ENCODE assay signal across 8 mouse cellular contexts in the genomic region with DNA sequence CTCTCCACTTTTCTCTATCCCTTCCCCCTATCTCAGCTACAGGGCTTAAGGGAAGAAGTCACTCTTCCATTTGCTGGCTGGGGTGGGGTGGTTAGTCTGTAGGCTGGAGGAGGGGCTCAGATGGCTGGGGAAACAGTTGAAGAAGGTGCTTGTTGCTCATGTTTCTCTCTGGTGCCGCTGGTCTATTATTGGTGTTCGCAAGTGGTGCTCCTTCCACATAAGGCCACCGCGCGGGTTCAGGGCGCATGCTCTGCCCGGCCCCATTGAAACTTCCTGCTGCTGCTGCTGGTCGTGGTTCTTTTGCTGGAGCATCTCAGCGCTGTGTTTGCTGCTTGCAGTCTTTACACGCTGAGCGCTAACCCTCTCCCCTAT. TPM values are rescaled to one million over a fixed set of nuclear protein-coding genes. Genes with fewer than 3 reads are reported as not detected.
DNase-seq lines count a peak whose midpoint lies in the region; ATAC-seq and TF ChIP-seq lines count a peak whose summit lies in the region.

No protein-coding gene starts in this region.

- H3K9me3 ChIP-seq in heart, embryonic 13.5 days, result 0 out of 2 replicates have a peak, but pooled peaks cover 5% of the 10 kb centered on the region
- no peaks in the 10 kb centered on the region for H3K9me3 ChIP-seq in liver, embryonic 12.5 days (replicated peaks)
- no peaks in the 10 kb centered on the region for H3K9me3 ChIP-seq in stomach, postnatal 0 days (ENCODE audit: control insufficient read depth, low read length)

- TF ChIP-seq CTCF in brain, embryonic 14.5 days (IDR thresholded peaks at IDR 0.05; ENCODE audit: borderline replicate concordance, extremely low read depth, insufficient read depth, insufficient read length), result peak; percentile 23; the same call in 1 of the 2 replicates
- TF ChIP-seq CTCF in stomach, postnatal 0 days (IDR thresholded peaks at IDR 0.05; ENCODE audit: low read depth), result peak; percentile 41

- WGBS in heart, embryonic 13.5 days, result under 1% methylated on average over 11 of the region's 11 CpGs
- 0% methylated on average over 11 of the region's 11 CpGs for WGBS in liver, embryonic 12.5 days (ENCODE audit: insufficient replicate concordance)
- under 1% methylated on average over 11 of the region's 11 CpGs for WGBS in stomach, postnatal 0 days

- peak; percentile 72 for ATAC-seq in CD4-positive, CD25-positive, alpha-beta regulatory T cell, adult 4 months
- no peak; the same call in 1 of the 2 replicates for ATAC-seq in heart, embryonic 13.5 days (ENCODE audit: extremely low read depth, insufficient number of reproducible peaks, low FRiP score, low TSS enrichment)
- ATAC-seq in liver, embryonic 12.5 days, result peak; percentile 55
- ATAC-seq in stomach, postnatal 0 days (ENCODE audit: low FRiP score, low TSS enrichment), result peak; percentile 63

- peak overlapping the region; percentile 98 for H3K27ac ChIP-seq in heart, embryonic 13.5 days (replicated peaks)
- H3K27ac ChIP-seq in liver, embryonic 12.5 days, result peak overlapping the region; percentile 95
- peak overlapping the region; percentile 98 for H3K27ac ChIP-seq in stomach, postnatal 0 days (replicated peaks)

- H3K9ac ChIP-seq in heart, embryonic 13.5 days, result peak overlapping the region; percentile 100
- H3K9ac ChIP-seq in liver, embryonic 12.5 days, result peak overlapping the region; percentile 99
- H3K9ac ChIP-seq in stomach, postnatal 0 days (ENCODE audit: low read length), result peak overlapping the region; percentile 99

- H3K4me3 ChIP-seq in heart, embryonic 13.5 days, result peak overlapping the region; percentile 100
- peak overlapping the region; percentile 98 for H3K4me3 ChIP-seq in liver, embryonic 12.5 days
- H3K4me3 ChIP-seq in stomach, postnatal 0 days (ENCODE audit: low read depth, low read length), result peak overlapping the region; percentile 100

- H3K27me3 ChIP-seq in heart, embryonic 13.5 days (replicated peaks), result no peaks in the 10 kb centered on the region
- no peaks in the 10 kb centered on the region for H3K27me3 ChIP-seq in liver, embryonic 12.5 days (replicated peaks)
- H3K27me3 ChIP-seq in stomach, postnatal 0 days (ENCODE audit: control insufficient read depth, insufficient read depth, low read length), result no peaks in the 10 kb centered on the region

- DNase-seq in brain, embryonic 14.5 days (ENCODE audit: low read depth), result peak; percentile 95
- peak; percentile 19 for DNase-seq in fat pad, adult 2 months (ENCODE audit: extremely low read depth, low read depth, low spot score)
- DNase-seq in kidney, postnatal 10 days, result peak; percentile 90
- DNase-seq in natural killer cell, adult 2 months (ENCODE audit: low spot score in 2 of 2), result peak; percentile 85 to 87
- DNase-seq in stomach, postnatal 0 days (ENCODE audit: low spot score), result peak; percentile 84

- H3K4me2 ChIP-seq in heart, embryonic 13.5 days, result peak overlapping the region; percentile 85
- H3K4me2 ChIP-seq in liver, embryonic 12.5 days, result peak overlapping the region; percentile 96
- H3K4me2 ChIP-seq in stomach, postnatal 0 days (replicated peaks; ENCODE audit: low read depth), result peak overlapping the region; percentile 86

- TF ChIP-seq POLR2A in brain, embryonic 14.5 days (IDR thresholded peaks at IDR 0.05; ENCODE audit: borderline replicate concordance, extremely low read depth, insufficient read depth, insufficient read length, poor library complexity, severe bottlenecking), result 0 out of 2 replicates have a peak, but pooled peaks have one; percentile 5

- H3K36me3 ChIP-seq in heart, embryonic 13.5 days, result 0 out of 2 replicates have a peak, but pooled peaks cover 4% of the 10 kb centered on the region
- H3K36me3 ChIP-seq in liver, embryonic 12.5 days, result no peaks in the 10 kb centered on the region
- H3K36me3 ChIP-seq in stomach, postnatal 0 days (ENCODE audit: control insufficient read depth, insufficient read depth, low read length), result no peaks in the 10 kb centered on the region

- H3K4me1 ChIP-seq in heart, embryonic 13.5 days, result peaks cover 21% of the 10 kb centered on the region
- peaks cover 37% of the 10 kb centered on the region for H3K4me1 ChIP-seq in liver, embryonic 12.5 days
- no peaks in the 10 kb centered on the region for H3K4me1 ChIP-seq in stomach, postnatal 0 days (replicated peaks; ENCODE audit: control insufficient read depth, insufficient read depth)

- no peak for TF ChIP-seq EP300 in stomach, postnatal 0 days (optimal IDR thresholded peaks at IDR 0.05)

RNA-seq across cellular contexts. Expression of gene Rsf1, which starts 1.1 kb away (rescaled TPM):
- 10 to 100 TPM; 25.3 to 27.5 TPM for polyA plus RNA-seq in CD4-positive, CD25-positive, alpha-beta regulatory T cell, adult 4 months (2017; shearing (Covaris generic))
- polyA plus RNA-seq in brain, embryonic 14.5 days (2012; rRNA removed), result 11.9 and 17.3 TPM in 2 replicates
- 11.2 and 14.0 TPM in 2 replicates for polyA plus RNA-seq in heart, embryonic 13.5 days (2015; fragmentation: Nextera tagmentation; extraction: Ambion mirVana)
- 8.1 and 10.7 TPM in 2 replicates for polyA plus RNA-seq in liver, embryonic 12.5 days (2016; fragmentation: Nextera tagmentation; extraction: Ambion mirVana)
- 9.9 and 10.0 TPM in 2 replicates for polyA plus RNA-seq in stomach, postnatal 0 days (2015; fragmentation: Nextera tagmentation; extraction: Ambion mirVana)

RNA-seq across cellular contexts. Expression of gene Aamdc, which starts 1.5 kb away (rescaled TPM):
- polyA plus RNA-seq in CD4-positive, CD25-positive, alpha-beta regulatory T cell, adult 4 months (2017; shearing (Covaris generic)), result 10 to 100 TPM; 55.0 to 55.1 TPM
- polyA plus RNA-seq in brain, embryonic 14.5 days (2012; rRNA removed), result 28.3 and 36.3 TPM in 2 replicates
- 36.4 and 39.7 TPM in 2 replicates for polyA plus RNA-seq in heart, embryonic 13.5 days (2015; fragmentation: Nextera tagmentation; extraction: Ambion mirVana)
- 17.4 and 17.6 TPM in 2 replicates for polyA plus RNA-seq in liver, embryonic 12.5 days (2016; fragmentation: Nextera tagmentation; extraction: Ambion mirVana)
- 43.4 and 47.2 TPM in 2 replicates for polyA plus RNA-seq in stomach, postnatal 0 days (2015; fragmentation: Nextera tagmentation; extraction: Ambion mirVana)

Comparison
In these comparisons a context has a peak if more than half of its experiments do, and no peak if none do; other contexts are left out.
1. DNase-seq: peak in every context shown above with its lines; median percentile 95 in brain, embryonic 14.5 days; 90 in kidney, postnatal 10 days; 86 in natural killer cell, adult 2 months; 84 in stomach, postnatal 0 days; 19 in fat pad, adult 2 months.